Mouse (Mus musculus): ENCODE measurements around the gene Resp18.

DNA sequence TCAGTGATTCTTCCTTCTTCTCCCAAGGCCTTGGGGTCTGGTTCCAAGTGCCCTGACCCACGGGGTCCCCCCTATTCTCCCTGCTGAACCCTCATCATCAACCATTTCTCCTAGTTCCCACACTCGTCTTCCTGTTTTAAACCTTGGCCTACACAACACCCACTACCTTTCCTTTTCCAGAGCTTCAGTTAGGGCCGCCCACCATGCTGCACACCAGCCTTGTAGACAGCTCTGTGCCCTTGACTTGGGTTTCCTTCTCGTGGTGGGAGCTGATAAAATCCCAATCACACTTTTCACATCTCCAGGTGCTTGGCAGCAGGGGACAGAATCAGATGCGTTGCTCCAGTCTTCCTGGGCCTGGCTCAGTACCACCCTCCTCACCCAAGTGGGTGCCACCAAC, 16.1 kb upstream of the Resp18 start:
- no peak for TF ChIP-seq CTCF (IDR thresholded peaks at IDR 0.05; ENCODE audit: low read depth)
- TF ChIP-seq EP300 (IDR thresholded peaks at IDR 0.05; ENCODE audit: low read depth), result no peak

Measured in liver, postnatal 0 days (tissue).